Mouse (Mus musculus) A20 (cell line): ENCODE data around the gene Alpk1.
"Not testable (repeated sequence)": the region's sequence is repeated elsewhere in the genome, so short reads cannot be mapped to it uniquely, and the experiment has no call there.

Experiments
- DNase-seq: peaks from one replicate; pipeline ENCODE4 v3.0.0-alpha.2; 2011; ENCODE audit warnings: low read depth, low spot score

Gene Alpk1

DNA sequence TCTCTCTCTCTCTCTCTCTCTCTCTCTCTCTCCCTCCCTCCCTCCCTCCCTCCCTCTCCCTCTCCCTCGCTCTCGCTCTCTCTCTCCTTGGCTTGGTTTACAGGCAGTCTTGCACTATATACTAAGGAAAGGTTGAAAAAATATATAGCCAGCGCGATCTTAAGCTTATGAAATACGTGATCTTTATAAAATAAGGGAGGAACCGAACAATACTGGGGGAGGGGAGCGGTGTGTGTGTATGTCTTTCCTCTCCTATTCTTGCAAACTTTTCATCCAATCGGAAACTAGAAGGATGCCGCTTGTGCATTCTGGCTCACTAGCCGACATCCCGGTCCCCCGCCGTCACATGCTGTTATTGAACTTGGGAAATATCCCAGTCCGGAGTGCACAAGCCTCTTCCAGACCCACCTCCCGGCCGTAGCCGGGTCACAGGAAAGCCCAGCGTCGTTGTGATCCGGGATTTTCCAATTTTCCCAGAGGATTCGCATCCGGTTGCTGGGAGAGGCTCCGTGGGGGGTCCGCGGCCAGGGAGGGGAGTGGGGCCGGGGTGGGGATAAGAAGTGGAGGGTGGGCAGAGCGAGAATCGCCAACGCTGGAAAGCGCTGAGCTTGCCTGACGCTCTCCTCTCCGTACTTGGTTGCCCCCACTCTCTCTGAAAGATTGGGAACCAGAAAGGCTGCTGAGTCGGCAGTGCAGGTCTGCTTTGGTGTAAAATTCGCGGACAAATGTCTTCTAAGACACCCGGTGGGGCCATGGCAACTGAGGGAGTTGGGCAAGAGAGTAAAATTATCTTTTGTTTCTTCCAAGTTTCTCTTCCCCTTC lies 10.1 kb upstream of the Alpk1 start:
- DNase-seq, result peak; percentile 68

DNA sequence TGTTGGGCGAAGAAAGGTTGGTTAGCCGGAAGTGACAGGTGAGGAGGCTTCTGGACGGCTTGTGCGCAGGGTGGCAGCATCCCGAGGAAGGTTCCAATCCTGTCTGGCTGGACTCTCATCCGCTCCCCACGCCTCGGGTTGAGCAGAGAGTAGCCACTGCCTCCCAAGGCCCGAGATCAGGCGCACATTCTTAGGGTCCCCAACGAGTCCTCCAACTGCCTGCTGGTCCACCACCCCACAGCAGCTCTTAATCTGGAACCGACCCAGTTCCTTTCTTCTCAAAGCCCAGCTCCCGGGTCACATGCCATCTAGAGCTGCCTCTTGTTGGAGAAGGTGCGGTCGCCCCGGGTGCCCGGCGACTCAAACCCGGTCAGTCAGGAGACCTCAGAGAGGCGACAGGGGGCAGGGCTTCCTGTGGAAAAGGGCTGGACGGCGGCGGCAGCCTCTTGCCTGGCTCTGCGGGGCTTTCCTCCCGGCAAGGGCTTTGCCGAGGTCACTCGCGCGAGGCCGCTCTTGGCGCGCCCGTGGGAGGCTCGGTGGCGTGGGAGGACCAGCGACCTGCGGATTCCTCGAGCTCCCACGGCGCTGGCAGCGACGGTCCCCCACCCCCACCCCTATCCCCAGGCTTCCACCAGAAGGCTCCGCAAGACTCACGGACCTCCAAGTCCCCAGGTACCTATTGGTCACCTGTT lies 9.3 kb upstream of the Alpk1 start, which contains the start of gene Tifa:
Tifa (plus strand) TSS at position 306 of the 692 bp plus-strand sequence.
- DNase-seq, result peak; percentile 56

DNA sequence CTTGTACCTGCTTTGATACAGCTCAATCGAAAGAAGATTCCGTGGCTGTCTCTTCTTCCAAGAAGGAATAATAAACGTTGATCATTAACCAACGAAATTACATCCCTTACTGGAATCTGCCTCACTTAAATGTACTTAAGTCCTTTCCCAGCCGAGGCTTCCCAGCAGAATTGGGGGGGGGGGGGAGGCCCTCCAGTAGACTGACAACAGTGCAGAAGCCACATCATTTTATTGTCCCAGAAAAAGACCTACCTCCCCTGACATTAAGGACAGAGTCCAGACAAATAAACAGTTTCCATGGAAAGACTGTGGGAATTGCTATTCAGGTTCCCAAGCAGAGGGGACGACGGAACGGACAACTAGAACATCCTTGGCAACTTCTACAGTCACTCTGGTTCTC lies 8.6 kb upstream of the Alpk1 start:
- no peak for DNase-seq

DNA sequence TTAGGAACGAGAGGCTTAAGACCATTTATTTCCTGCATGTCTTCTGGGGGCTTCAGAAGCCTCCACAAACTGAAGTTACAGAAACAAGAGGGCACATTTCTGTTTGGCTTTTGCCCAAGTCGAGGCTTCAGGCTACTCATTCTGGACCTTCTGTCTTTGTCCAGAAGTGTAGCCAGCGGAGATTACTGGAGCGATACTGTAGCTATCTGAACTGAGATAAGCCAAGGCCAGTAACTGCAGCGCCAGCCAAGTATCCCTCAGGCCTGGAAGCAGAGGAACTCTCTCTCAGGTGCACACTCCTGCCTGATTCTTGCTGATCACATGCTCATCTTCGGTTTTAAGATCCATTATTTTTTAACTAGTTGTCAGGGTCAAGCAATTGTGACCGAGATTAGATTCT lies 7.7 kb upstream of the Alpk1 start:
- DNase-seq, result no peak

DNA sequence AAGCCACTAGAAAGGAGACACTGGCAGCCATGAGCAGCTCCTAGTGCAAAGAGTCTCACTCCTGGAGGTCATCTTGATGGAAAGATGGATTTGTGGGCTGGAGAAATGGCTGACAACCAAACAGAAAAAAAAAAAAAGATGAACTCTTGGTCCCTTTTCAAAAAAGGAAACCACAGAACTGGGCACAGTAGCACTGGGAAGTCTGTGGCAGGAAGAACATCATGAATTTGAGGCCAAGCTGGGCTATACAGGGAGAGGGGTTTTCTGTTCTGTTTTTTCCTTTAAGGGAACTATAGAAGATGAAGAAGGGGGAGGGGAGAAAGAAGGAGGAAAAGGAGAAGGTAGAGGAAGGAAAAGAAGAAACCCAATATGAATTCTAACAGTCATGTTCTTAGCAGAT lies 6.7 kb upstream of the Alpk1 start:
- no peak for DNase-seq

DNA sequence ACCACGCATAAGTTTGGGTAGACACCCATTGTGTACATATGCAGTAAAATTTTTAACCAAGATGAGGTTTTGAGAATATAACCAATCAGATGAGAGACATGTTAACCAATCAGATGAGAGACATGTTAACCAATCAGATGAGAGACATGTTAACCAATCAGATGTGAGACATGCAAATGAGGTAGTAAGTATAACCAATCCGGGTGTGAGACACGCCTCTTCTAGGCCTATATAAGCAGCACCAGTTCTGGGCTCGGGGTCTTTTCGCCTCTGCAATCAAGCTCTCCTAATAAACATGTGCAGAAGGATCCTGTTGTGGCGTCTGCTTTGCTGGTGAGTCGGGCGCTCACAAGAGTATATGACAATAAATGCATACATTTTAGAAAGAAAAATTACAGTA lies 3.4 kb upstream of the Alpk1 start:
- not testable (repeated sequence) for DNase-seq

DNA sequence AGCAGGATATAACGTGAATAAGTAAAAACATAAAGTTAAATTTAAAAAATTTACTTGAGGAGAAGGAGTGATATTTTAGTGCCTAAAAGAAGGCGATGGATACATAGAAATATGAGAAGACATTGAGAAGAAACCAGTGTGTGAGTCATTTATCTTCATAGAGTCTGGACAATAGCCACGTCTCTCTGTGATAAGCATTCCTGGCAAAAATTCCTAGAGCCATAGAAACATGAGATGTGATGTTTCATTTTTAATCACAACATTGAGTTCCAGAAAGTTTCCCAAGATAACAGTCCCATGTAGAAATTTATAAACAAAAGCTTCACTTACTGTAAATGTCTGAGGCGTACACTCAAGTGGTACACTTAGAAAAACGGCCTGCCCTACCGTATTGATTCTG lies 2.6 kb upstream of the Alpk1 start:
- DNase-seq, result no peak

DNA sequence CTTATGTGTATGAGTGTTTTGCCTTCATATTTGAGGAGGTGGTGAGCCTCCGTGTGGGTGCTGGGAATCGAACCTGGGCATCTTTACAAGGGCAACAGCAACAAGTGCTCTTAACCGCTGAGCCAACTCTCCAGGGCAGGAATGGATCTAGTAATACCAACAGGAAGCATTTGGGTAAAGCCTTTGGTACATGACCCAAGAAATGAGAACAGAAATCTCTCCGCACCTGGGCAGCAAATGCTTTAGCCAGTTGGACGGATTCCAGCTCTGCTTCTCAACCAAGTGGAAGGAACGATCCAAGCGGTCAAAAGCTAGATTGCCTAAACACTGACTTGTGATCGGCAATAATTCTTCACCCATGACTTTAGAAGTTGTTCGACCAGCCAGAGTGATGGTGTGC lies 594 bp upstream of the Alpk1 start:
- DNase-seq, result no peak

DNA sequence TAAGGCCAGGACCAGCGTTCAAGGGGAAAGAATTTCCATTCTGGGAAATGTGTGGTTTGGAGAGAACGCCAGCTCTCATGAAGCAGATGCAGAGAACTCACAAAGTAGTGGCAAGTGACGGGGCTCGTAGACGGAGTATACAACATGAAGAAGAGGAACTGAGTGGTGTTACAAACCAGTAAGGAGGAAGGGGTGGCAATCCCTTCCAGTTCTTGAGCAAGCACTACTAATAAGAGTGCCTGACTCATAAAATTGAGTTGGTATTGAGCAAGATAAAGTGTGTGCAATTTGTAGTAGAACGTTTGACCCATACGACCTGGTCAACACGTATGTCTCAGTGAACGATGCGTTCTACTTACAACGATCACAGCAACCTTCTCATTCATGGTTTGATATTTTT lies 11.2 kb downstream of the Alpk1 start:
- no peak for DNase-seq

DNA sequence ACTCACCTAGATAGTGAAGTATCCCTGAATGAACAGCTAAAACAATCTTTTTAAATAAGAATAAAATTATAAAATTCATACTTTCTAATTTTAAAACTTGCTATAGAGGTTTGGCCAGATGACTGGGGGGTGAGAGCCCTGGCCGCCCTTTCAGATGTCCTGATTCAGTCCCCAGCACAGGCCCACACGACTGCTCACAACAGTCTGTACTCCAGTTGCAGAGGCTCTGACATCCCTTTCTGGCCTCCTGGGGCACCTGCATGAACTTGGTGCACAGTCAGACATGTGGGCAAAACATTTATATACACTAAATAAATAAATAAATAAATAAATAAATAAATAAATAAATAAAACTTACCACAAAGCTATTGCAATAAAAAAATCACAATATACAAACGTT lies 14.4 kb downstream of the Alpk1 start:
- DNase-seq, result no peak

DNA sequence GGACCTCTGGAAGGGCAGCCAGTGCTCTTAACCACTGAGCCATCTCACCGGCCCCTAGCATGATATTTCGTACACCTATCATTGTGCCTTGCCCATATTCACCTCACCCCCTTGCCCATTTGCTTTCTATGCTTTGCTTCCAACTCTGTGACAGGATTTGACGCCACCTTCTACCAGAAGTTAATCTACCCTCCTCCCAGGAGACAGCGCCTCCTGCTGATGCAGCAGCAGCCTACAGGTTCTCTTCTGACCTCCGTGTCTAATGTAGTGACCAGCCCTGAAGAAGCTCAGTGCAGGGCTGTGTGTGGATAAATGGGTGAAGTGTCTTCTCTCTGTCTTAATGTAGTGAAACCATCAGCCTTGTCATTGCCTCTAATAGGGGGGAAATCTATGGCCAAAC lies 15.8 kb downstream of the Alpk1 start:
- peak; percentile 30 for DNase-seq

DNA sequence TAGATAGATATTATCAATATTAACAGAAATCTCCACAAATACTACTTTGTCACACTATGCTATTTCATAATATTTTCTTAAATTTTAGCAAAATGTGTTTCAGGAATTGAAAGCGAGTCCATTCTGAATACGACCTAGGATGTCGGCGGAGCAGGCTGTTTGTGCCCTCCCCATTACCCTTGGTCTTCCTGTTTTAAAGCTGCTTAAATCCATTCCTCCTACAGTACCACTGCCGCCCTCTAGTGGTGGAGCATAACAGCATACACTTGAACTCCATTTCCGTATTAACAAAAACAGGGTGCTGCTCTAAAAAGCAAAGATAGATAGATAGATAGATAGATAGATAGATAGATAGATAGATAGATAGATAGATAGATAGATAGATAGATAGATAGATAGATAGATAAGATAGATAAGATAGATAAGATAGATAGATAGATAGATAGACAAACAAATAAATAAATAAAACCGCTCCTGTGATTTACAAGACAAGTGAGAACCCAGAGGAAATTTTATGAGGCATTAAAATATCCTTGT lies 17.2 kb downstream of the Alpk1 start:
- peak; percentile 87 for DNase-seq

DNA sequence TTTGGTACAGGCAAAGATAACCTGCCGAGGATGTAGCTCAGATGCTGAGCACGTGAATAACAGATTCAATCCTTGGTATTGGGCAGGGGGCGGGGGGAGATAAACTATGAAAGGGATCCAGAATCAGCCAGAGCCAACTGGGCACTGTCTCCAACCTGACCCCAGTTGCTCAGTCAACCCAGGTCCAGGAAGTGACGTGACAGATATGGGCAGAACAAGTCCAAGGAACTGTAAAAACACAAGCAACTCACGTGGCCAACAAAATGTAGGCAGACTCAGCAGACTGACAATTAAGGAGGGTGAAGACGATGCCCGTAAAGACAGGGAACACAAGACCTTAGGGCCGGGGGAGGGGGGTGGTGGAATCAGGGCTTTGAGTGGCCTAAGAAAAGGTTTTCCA lies 17.9 kb downstream of the Alpk1 start:
- no peak for DNase-seq

DNA sequence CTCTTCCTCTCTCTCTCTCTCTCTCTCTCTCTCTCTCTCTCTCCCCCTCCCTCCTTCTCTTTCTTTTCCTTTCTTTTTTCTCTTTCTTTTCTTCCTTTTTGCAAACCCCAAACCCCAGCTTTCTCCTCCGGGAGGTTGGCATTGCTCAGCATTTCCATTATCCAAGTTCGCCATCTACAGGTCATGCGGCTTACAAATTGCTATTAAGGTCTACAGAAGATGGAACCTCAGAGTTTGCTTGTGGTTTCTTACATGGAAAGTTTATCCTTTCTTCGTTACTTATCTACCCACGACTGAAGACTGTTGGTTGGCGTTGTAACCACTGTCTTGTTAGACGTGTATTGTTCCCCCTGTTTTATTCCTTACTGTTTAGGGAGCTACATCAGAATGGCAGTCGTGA lies 21.1 kb downstream of the Alpk1 start:
- peak; percentile 19 for DNase-seq

DNA sequence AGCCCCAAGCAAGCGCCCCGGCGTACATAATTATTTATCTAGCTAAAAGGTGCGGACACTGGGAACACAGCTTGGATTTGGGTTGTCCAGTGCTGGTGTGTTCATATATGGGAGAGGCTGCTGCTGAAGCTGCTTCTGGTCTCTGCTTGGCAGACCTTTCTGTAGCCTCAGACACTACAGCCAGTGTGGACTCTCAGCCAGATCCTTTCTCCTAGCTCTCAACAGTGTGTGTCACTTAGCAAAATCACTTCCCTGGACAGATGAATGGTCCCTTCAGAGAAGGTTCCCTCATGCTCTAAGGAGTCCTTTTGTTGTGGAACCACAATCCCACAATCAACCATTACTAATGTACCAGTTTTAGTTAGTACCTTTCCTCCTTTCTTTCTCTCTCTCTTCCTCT lies 21.5 kb downstream of the Alpk1 start:
- DNase-seq, result no peak

DNA sequence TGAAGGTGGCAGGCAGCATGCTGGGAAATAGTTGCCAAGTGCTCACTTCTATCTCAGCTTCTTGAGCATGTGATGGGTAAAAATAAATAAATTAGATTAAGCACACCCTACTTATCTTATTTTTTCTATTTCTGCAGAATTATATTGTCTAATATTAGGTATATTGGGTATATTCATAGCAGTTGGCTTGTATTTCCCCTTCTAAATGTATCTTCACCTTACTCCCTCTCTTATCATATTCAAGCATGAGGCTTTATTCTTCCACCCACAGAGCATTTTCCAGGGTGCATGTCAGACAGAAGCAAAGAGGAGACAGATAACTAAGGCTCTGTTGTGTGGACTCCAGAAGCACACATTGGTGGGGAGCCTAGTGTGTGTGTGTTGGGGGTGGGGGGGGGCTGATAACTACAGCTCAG lies 22.4 kb downstream of the Alpk1 start:
- no peak for DNase-seq

DNA sequence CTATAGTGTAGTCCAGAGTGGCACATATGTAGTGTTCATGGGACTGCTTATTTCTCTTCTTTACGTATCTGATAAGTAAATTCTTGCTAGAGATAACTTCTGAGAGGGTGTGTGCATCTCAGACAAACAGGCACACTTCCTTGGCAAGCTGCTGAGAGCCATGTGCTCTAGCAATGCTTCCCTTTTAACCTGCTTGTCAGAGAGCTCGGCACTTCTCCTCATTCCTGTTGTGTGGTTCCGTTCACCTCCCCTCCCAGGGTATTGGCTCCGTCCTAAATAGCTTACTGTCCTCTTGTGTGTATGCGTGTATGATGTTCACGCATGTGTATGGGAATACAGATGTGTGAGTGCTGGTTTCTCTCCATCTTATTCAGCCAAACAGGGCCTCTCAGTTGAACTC lies 23.9 kb downstream of the Alpk1 start:
- DNase-seq, result no peak

DNA sequence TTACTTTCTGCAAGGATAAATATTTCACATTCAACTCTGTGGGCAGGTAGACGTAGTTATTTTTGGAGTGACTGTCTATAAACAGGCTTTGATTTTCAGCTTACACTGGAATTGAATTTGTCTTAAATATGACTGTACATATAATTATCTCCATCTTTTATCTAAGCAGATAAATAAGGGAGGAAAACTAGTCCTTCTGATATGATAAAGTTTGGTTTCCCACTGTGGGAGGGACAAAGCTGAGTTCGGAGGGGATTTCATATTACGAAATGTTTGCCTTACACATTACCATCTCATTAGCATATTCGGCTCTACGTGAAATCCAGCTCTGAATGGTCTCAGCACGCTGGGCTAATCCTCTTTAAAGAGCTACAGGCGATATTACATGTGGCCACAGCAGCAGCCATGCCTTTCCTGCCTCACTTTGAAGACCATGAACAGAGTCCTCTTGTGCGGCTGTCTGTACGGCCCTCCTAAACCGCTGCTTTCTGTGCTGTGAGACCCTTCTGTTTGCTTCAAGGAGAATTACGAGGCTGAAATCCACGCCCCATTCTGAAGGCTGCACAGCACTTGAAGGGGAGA lies 30.3 kb downstream of the Alpk1 start:
- DNase-seq, result no peak

DNA sequence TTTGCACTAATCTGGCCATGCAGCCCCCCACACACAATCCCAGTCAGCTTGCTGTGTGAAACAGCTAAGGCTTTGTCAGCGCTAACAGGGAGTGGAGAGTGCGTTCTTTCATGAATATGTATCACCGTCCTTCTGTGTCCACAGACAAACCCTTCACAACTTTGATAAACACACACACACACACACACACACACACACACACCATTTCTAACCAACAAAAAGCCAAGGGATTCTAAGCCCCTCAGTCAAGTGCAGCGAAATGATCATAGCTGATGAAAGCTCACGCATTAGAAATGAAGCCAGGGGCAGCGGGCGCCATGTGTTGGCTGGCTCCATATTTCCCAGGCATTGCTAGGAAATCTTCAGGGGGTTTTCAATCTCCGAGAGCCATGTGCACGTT lies 31.1 kb downstream of the Alpk1 start:
- no peak for DNase-seq

DNA sequence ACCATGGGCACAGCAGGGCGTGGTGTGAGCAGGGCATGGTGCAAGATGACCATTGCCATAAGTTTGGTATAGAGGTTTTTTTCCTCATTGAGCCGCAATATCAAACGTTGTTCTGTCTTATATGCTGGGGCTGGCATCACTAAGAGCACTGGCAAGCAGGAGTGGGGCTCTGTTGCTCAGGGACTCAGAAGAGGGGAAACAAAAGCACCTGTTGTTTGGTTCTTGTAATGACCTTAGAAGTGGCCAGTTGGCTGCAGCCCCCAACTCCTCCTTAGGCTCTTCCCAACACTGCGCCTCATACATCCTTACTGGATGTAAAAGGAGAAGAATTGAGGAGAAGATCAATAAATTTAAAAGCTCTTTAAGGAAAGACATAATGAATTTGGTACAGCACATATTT lies 31.7 kb downstream of the Alpk1 start:
- DNase-seq, result no peak

DNA sequence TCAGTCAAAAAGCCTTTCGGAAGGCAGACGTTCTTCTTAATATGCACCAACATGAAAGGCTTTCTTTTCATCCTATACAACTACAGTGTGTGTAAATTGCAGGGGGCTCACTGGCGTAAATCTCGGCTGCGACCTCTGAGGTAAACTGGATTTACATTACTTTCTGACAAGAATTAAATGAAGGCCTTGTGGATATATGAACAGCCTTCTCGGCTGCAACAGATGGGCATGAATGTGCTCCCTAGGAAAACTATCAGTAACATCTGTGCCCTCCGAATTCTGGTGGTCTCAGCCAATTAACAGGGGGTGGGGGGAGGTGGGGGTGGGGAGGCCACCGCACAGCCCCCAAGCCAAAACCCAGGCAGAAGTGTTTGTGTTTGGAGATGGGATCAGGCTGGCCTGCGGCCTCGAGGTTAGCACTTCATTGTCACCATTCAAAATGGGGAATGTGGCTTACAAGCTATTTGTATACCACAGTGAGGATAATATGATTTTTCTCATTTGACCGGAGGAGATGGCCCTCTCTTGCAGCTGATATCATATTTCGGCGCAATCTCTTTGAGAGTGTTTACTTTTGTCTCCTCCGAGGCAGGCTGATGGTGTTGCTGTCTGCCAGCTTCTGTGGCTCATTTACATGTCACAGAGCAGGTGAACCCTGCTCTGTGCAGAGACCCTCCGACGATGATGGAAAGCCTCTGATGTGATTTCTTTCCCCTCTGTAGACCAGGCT lies 34.3 kb downstream of the Alpk1 start:
- no peak for DNase-seq

DNA sequence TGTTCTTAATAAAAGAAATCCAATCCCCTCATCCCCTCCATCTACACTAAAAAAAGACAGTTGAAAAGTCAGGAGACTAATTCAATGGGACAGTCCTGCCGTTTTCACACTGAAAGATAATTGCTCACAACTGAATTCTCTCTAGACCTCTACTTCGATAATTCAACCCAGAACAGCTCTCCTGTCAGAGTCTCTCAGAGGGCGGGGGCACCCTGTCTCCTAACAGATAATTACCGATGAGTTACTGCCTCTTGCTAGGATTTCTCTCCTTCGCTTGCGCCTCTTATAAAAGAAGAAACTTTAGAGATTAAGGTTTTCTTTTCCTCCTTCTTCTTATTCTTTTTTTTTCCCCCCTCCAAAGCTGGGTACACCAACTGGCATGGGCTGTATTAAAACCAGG lies 34.8 kb downstream of the Alpk1 start:
- no peak for DNase-seq
